Mouse (Mus musculus) CH12.LX (cell line): ENCODE measurements at regions not wholly inside any gene's neighbourhood (a gene's known extent, or its start where the extent isn't known, plus 50 kb on each side); places are given as distances from the start of the nearest gene placed in this dataset.

Experiments
- DNase-seq: peaks from one replicate; pipeline ENCODE4 v3.0.0-alpha.2; 2013; ENCODE audit errors: extremely low read depth
- H3K27ac ChIP-seq: 2 replicates; pipeline ENCODE4 v1.5.1; 2012; ENCODE audit warnings: low read depth, mild to moderate bottlenecking, control low read depth, moderate library complexity; ENCODE audit not compliant: insufficient read depth
- H3K27me3 ChIP-seq: replicated peaks from 2 replicates; pipeline ENCODE3; 2012; ENCODE audit warnings: inconsistent platforms
- H3K36me3 ChIP-seq, 2 experiments: replicated peaks in 1 of 2; 2 replicates each; pipeline versions ENCODE3 to v1.6.1; 2012; ENCODE audit warnings: inconsistent platforms in 1 of 2, low read length in 1 of 2, mild to moderate bottlenecking in 1 of 2, mixed read lengths in 1 of 2, moderate library complexity in 1 of 2; ENCODE audit not compliant: control insufficient read depth in 1 of 2, insufficient read depth in 1 of 2
- H3K4me1 ChIP-seq, 2 experiments: 2 replicates each; pipeline ENCODE4 v1.6.1; 2012; ENCODE audit warnings: inconsistent platforms in 1 of 2, moderate library complexity in 1 of 2; ENCODE audit not compliant: insufficient read depth in 2 of 2, control insufficient read depth in 1 of 2
- H3K4me2 ChIP-seq: 2 replicates; pipeline ENCODE4 v1.6.1; 2012; ENCODE audit warnings: low read depth, mild to moderate bottlenecking, control low read depth; ENCODE audit not compliant: poor library complexity, insufficient read depth, severe bottlenecking
- H3K4me3 ChIP-seq, 3 experiments: fragments of 150-350 bp in 1 of 3; sonication (generic) in 1 of 3; replicated peaks in 1 of 3; 2 replicates each; pipeline versions ENCODE3 to v1.5.1; 2011 to 2012; ENCODE audit warnings: low read depth in 2 of 3, low read length in 2 of 3, mild to moderate bottlenecking in 2 of 3, moderate library complexity in 2 of 3, control low read depth in 1 of 3, improper control_type of control experiment in 1 of 3, inconsistent platforms in 1 of 3, mixed read lengths in 1 of 3; ENCODE audit not compliant: poor library complexity in 1 of 3
- H3K79me2 ChIP-seq: replicated peaks from 2 replicates; pipeline ENCODE4 v1.6.1; 2012; ENCODE audit warnings: mild to moderate bottlenecking, moderate library complexity; ENCODE audit not compliant: control insufficient read depth, poor library complexity, insufficient read depth, severe bottlenecking; ENCODE audit errors: extremely low read depth
- H3K9ac ChIP-seq: 2 replicates; pipeline ENCODE4 v1.6.1; 2012; ENCODE audit warnings: low read depth, mild to moderate bottlenecking, control low read depth, moderate library complexity; ENCODE audit not compliant: insufficient read depth
- H3K9me3 ChIP-seq: replicated peaks from 2 replicates; pipeline ENCODE3; 2012; ENCODE audit warnings: low read length, inconsistent platforms, mixed read lengths
- CHD1 ChIP-seq: IDR thresholded peaks from 2 replicates; pipeline ENCODE4 v1.6.1; 2012; ENCODE audit warnings: low read depth, low read length, improper control_type of control experiment, inconsistent platforms
- CTCF ChIP-seq, 2 experiments: IDR thresholded peaks in 1 of 2; conservative IDR thresholded peaks in 1 of 2; 2 replicates each; pipeline ENCODE4 v1.5.1; 2011 to 2012; ENCODE audit warnings: low read depth in 2 of 2, low read length in 2 of 2, improper control_type of control experiment in 1 of 2, inconsistent platforms in 1 of 2, mild to moderate bottlenecking in 1 of 2, moderate library complexity in 1 of 2
- E2F4 ChIP-seq: IDR thresholded peaks from 2 replicates; pipeline ENCODE4 v1.6.1; 2011; ENCODE audit warnings: low read depth, low read length, improper control_type of control experiment; ENCODE audit not compliant: insufficient replicate concordance
- GABPA ChIP-seq: IDR thresholded peaks from 2 replicates; pipeline ENCODE4 v1.6.1; 2012; ENCODE audit warnings: low read depth, low read length, improper control_type of control experiment, inconsistent platforms; ENCODE audit not compliant: insufficient replicate concordance
- HCFC1 ChIP-seq: IDR thresholded peaks from 2 replicates; pipeline ENCODE4 v1.6.1; 2012; ENCODE audit warnings: low read depth, mild to moderate bottlenecking, inconsistent platforms, low read length, improper control_type of control experiment
- IRF4 ChIP-seq: IDR thresholded peaks from 2 replicates; pipeline ENCODE4 v1.6.1; 2014; ENCODE audit warnings: low read depth, mild to moderate bottlenecking, inconsistent platforms, low read length, improper control_type of control experiment
- JUN ChIP-seq: IDR thresholded peaks from 2 replicates; pipeline ENCODE4 v1.6.1; 2011; ENCODE audit warnings: low read depth, mild to moderate bottlenecking, low read length, improper control_type of control experiment, moderate library complexity; ENCODE audit not compliant: insufficient read depth
- JUND ChIP-seq: conservative IDR thresholded peaks from 2 replicates; pipeline ENCODE4 v1.6.1; 2011; ENCODE audit warnings: low read depth, low read length, improper control_type of control experiment
- KAT2A ChIP-seq: IDR thresholded peaks from 2 replicates; pipeline ENCODE4 v1.6.1; 2012; ENCODE audit warnings: low read length, improper control_type of control experiment, inconsistent platforms; ENCODE audit not compliant: insufficient replicate concordance
- MAFK ChIP-seq: IDR thresholded peaks from 2 replicates; pipeline ENCODE4 v1.6.1; 2011; ENCODE audit warnings: low read length, improper control_type of control experiment; ENCODE audit not compliant: insufficient replicate concordance
- MAX ChIP-seq: IDR thresholded peaks from 2 replicates; pipeline ENCODE4 v1.6.1; 2011; ENCODE audit warnings: low read length, improper control_type of control experiment
- MAZ ChIP-seq: IDR thresholded peaks from 2 replicates; pipeline ENCODE4 v1.6.1; 2012; ENCODE audit warnings: low read depth, mild to moderate bottlenecking, inconsistent platforms, low read length, improper control_type of control experiment, moderate library complexity
- MEF2A ChIP-seq: IDR thresholded peaks from 2 replicates; pipeline ENCODE4 v1.6.1; 2014; ENCODE audit warnings: low read depth, mild to moderate bottlenecking, inconsistent platforms, low read length, improper control_type of control experiment, borderline replicate concordance
- MYC ChIP-seq: IDR thresholded peaks from 2 replicates; pipeline ENCODE4 v1.6.1; 2011; ENCODE audit warnings: low read depth, mild to moderate bottlenecking, improper control_type of control experiment, low read length
- NELFE ChIP-seq: IDR thresholded peaks from 2 replicates; pipeline ENCODE4 v1.6.1; 2011; ENCODE audit warnings: low read depth, low read length, improper control_type of control experiment
- NRF1 ChIP-seq: IDR thresholded peaks from 2 replicates; pipeline ENCODE4 v1.6.1; 2014; ENCODE audit warnings: low read depth, mild to moderate bottlenecking, inconsistent platforms, low read length, improper control_type of control experiment, moderate library complexity
- PAX5 ChIP-seq: IDR thresholded peaks from 2 replicates; pipeline ENCODE4 v1.6.1; 2012; ENCODE audit warnings: low read length, inconsistent platforms, mixed read lengths
- POLR2A ChIP-seq: IDR thresholded peaks from 2 replicates; pipeline ENCODE4 v1.6.1; 2011; ENCODE audit warnings: low read depth, mild to moderate bottlenecking, improper control_type of control experiment, low read length
- POLR2AphosphoS2 ChIP-seq: IDR thresholded peaks from 2 replicates; pipeline ENCODE4 v1.6.1; 2011; ENCODE audit warnings: low read depth, low read length, improper control_type of control experiment
- RCOR1 ChIP-seq: conservative IDR thresholded peaks from 2 replicates; pipeline ENCODE4 v1.6.1; 2012; ENCODE audit warnings: low read depth, mild to moderate bottlenecking, inconsistent platforms, low read length, improper control_type of control experiment
- SMC3 ChIP-seq: IDR thresholded peaks from 2 replicates; pipeline ENCODE4 v1.6.1; 2011; ENCODE audit warnings: low read depth, low read length, improper control_type of control experiment
- TBP ChIP-seq: conservative IDR thresholded peaks from 2 replicates; pipeline ENCODE4 v1.6.1; 2011; ENCODE audit warnings: low read depth, low read length, improper control_type of control experiment
- TCF12 ChIP-seq: IDR thresholded peaks from 2 replicates; pipeline ENCODE4 v1.6.1; 2014; ENCODE audit warnings: low read depth, mild to moderate bottlenecking, inconsistent platforms, low read length, improper control_type of control experiment
- ZC3H11A ChIP-seq: IDR thresholded peaks from 2 replicates; pipeline ENCODE4 v1.6.1; 2012; ENCODE audit warnings: low read depth, mild to moderate bottlenecking, inconsistent platforms, low read length, improper control_type of control experiment
- ZKSCAN1 ChIP-seq: IDR thresholded peaks from 2 replicates; pipeline ENCODE4 v1.6.1; 2012; ENCODE audit warnings: low read depth, inconsistent platforms, low read length, improper control_type of control experiment, borderline replicate concordance
- ZNF384 ChIP-seq: IDR thresholded peaks from 2 replicates; pipeline ENCODE4 v1.6.1; 2012; ENCODE audit warnings: low read depth, low read length, improper control_type of control experiment, inconsistent platforms
- dilution Hi-C: fragments of 300-500 bp; cut with MboI; formaldehyde crosslinking; loops from 2 replicates; pipeline ENCODE4 v1.14.3; 2020; ENCODE audit warnings: low sequenced_read_pairs; ENCODE audit not compliant: extremely low pct_unique_long_range_greater_than_20kb, extremely low pct_ligation_motif_present
- in situ Hi-C: fragments of 300-500 bp; cut with MboI; formaldehyde crosslinking; loops from 3 replicates; pipeline ENCODE4 v1.14.3; 2019; ENCODE audit warnings: low sequenced_read_pairs, low pct_ligation_motif_present, low pct_unique_long_range_greater_than_20kb, mixed read lengths

- H3K27ac ChIP-seq = no peak overlapping the region
- no peaks in the 10 kb centered on the region for H3K27me3 ChIP-seq
- H3K36me3 ChIP-seq = no peaks in the 10 kb centered on the region
- no peaks in the 10 kb centered on the region for H3K9me3 ChIP-seq
- TF ChIP-seq E2F4 = no peak
- no peak for TF ChIP-seq JUND
- TF ChIP-seq MYC = no peak
- no peak for TF ChIP-seq MAZ
- no peak for TF ChIP-seq ZKSCAN1
- TF ChIP-seq MAX = no peak
- TF ChIP-seq POLR2AphosphoS2 = no peak
- no peak for TF ChIP-seq SMC3
- TF ChIP-seq PAX5 = no peak
- no peak for TF ChIP-seq ZC3H11A
- no peak for TF ChIP-seq POLR2A
- no peak for TF ChIP-seq RCOR1
- TF ChIP-seq CTCF (conservative IDR thresholded peaks at IDR 0.05 in 1 of 2, IDR thresholded peaks at IDR 0.05 in 1 of 2; ENCODE audit: low read depth in 2 of 2, low read length in 2 of 2) = no peak
- TF ChIP-seq JUN = no peak
- TF ChIP-seq TBP = no peak
- TF ChIP-seq KAT2A = no peak
- TF ChIP-seq CHD1 = no peak
- no peak for TF ChIP-seq MAFK
- H3K9ac ChIP-seq = no peak overlapping the region
- H3K4me1 ChIP-seq = no peaks in the 10 kb centered on the region
- no peak overlapping the region for H3K4me3 ChIP-seq
- dilution Hi-C loops = no loop called here
- in situ Hi-C loops = no loop called here
- DNase-seq = no peak
- no peaks in the 10 kb centered on the region for H3K79me2 ChIP-seq
- no peak overlapping the region for H3K4me2 ChIP-seq
These were observed 231.2 kb upstream of the Htr2a start for GRCm38 (mm10) chr14:74409441-74409840.

DNA sequence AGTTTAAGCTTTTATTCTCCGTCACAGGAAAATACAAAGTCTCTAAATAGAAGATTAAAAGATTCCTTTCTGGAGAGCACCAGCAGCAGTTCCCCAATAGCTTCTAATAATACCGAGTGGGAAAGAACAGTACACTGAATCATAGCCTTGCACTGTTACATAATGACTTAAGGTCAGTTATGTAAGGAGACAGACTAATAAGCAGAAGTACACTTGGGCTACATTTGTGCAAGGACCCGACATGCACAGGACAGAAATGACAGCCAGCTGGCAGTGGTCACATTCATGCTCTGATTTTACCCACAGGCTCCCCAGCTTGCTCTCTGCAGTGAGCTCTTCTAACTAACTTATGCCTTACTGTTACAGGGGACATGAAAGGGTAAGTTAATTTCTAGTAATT, 212.4 kb upstream of the Htr2a start:
- in situ Hi-C loops = no loop called here
- Histone ChIP-seq H3K36me3 (no peaks in the 10 kb centered on the region), H3K4me3 (no peak overlapping the region), H3K27me3 (no peaks in the 10 kb centered on the region), H3K4me2 (no peak overlapping the region)
- DNase-seq = no peak
- dilution Hi-C loops = no loop called here
- TF ChIP-seq NELFE (no peak), MAX (no peak), ZNF384 (no peak), HCFC1 (no peak), ZKSCAN1 (no peak), CTCF (conservative IDR thresholded peaks at IDR 0.05 in 1 of 2, IDR thresholded peaks at IDR 0.05 in 1 of 2; ENCODE audit: low read depth in 2 of 2, low read length in 2 of 2) (no peak), PAX5 (no peak), E2F4 (no peak), MEF2A (no peak), NRF1 (no peak), KAT2A (no peak), IRF4 (no peak), MAFK (no peak), TCF12 (no peak), JUND (no peak), ZC3H11A (no peak), GABPA (no peak)
- TF ChIP-seq, all 38 proteins: peak for 0
- Histone ChIP-seq H3K9ac (no peak overlapping the region), H3K4me1 (no peaks in the 10 kb centered on the region), H3K79me2 (no peaks in the 10 kb centered on the region), H3K9me3 (peaks cover 2% of the 10 kb centered on the region), H3K27ac (no peak overlapping the region)
